Mouse (Mus musculus): ENCODE data around the gene Cavin4.

Cavin4 gene

GRCm38 (mm10) chr4:48663271-48663670 lies at the start of gene Cavin4:
Cavin4 (plus strand) TSS chr4:48663514.
- DNase-seq (ENCODE audit: low read depth, low spot score): no peak

GRCm38 (mm10) chr4:48615483-48615882 lies 47.8 kb upstream of the Cavin4 start:
- DNase-seq (ENCODE audit: low read depth, low spot score): no peak

- DNase-seq (ENCODE audit: low read depth, low spot score): no peak
Observed at GRCm38 (mm10) chr4:48617201-48617600, 46.1 kb upstream of the Cavin4 start.

- DNase-seq (ENCODE audit: low read depth, low spot score): no peak
Observed at GRCm38 (mm10) chr4:48620121-48620520, 43.2 kb upstream of the Cavin4 start.

- DNase-seq (ENCODE audit: low read depth, low spot score): no peak
Observed at GRCm38 (mm10) chr4:48622246-48622645, 41.1 kb upstream of the Cavin4 start.

- no peak for DNase-seq (ENCODE audit: low read depth, low spot score)
Observed at GRCm38 (mm10) chr4:48622946-48623345, 40.4 kb upstream of the Cavin4 start.

GRCm38 (mm10) chr4:48624961-48625360 lies 38.4 kb upstream of the Cavin4 start:
- DNase-seq (ENCODE audit: low read depth, low spot score): no peak

GRCm38 (mm10) chr4:48625836-48626235 lies 37.5 kb upstream of the Cavin4 start:
- DNase-seq (ENCODE audit: low read depth, low spot score): no peak

GRCm38 (mm10) chr4:48629445-48629844 lies 33.9 kb upstream of the Cavin4 start:
- peak; percentile 32 for DNase-seq (ENCODE audit: low read depth, low spot score)

GRCm38 (mm10) chr4:48633529-48633928 lies 29.8 kb upstream of the Cavin4 start:
- DNase-seq (ENCODE audit: low read depth, low spot score): no peak

- no peak for DNase-seq (ENCODE audit: low read depth, low spot score)
Observed at GRCm38 (mm10) chr4:48634058-48634457, 29.3 kb upstream of the Cavin4 start.

GRCm38 (mm10) chr4:48636831-48637230 lies 26.5 kb upstream of the Cavin4 start:
- no peak for DNase-seq (ENCODE audit: low read depth, low spot score)

- DNase-seq (ENCODE audit: low read depth, low spot score): no peak
Observed at GRCm38 (mm10) chr4:48638132-48638531, 25.2 kb upstream of the Cavin4 start.

- DNase-seq (ENCODE audit: low read depth, low spot score): no peak
Observed at GRCm38 (mm10) chr4:48639503-48639902, 23.8 kb upstream of the Cavin4 start.

- DNase-seq (ENCODE audit: low read depth, low spot score): no peak
Observed at GRCm38 (mm10) chr4:48643801-48644200, 19.5 kb upstream of the Cavin4 start.

GRCm38 (mm10) chr4:48646143-48646542 lies 17.2 kb upstream of the Cavin4 start:
- DNase-seq (ENCODE audit: low read depth, low spot score): no peak

GRCm38 (mm10) chr4:48650617-48651360 lies 12.5 kb upstream of the Cavin4 start:
- DNase-seq (ENCODE audit: low read depth, low spot score): no peak

- no peak for DNase-seq (ENCODE audit: low read depth, low spot score)
Observed at GRCm38 (mm10) chr4:48654118-48654517, 9.2 kb upstream of the Cavin4 start.

GRCm38 (mm10) chr4:48656530-48656929 lies 6.8 kb upstream of the Cavin4 start:
- no peak for DNase-seq (ENCODE audit: low read depth, low spot score)

GRCm38 (mm10) chr4:48660144-48660543 lies 3.2 kb upstream of the Cavin4 start:
- no peak for DNase-seq (ENCODE audit: low read depth, low spot score)

- DNase-seq (ENCODE audit: low read depth, low spot score): peak; percentile 14
Observed at GRCm38 (mm10) chr4:48660619-48661575, 2.4 kb upstream of the Cavin4 start.

GRCm38 (mm10) chr4:48664021-48664420 lies 707 bp downstream of the Cavin4 start:
- DNase-seq (ENCODE audit: low read depth, low spot score): no peak

GRCm38 (mm10) chr4:48667279-48667678 lies 4.0 kb downstream of the Cavin4 start:
- no peak for DNase-seq (ENCODE audit: low read depth, low spot score)
